Mouse (Mus musculus): ENCODE results near the gene Troap. TPM values are rescaled to one million over a fixed set of nuclear protein-coding genes. Genes with fewer than 3 reads are reported as not detected.

Gene Troap
- total RNA-seq (2021): under 1 TPM; 0.38 to 0.40 TPM

- no peak for DNase-seq
Measured at GRCm38 (mm10) chr15:99074019-99074599, at the start of gene Troap. TSS of gene Troap (plus strand) at chr15:99074575.

- DNase-seq: peak; percentile 59 to 65
Measured at GRCm38 (mm10) chr15:99024668-99025314, 49.6 kb upstream of the Troap start.

GRCm38 (mm10) chr15:99025414-99025813 lies 49.0 kb upstream of the Troap start:
- no peak for DNase-seq

GRCm38 (mm10) chr15:99026259-99026658 lies 48.1 kb upstream of the Troap start:
- no peak for DNase-seq

- DNase-seq: no peak
Measured at GRCm38 (mm10) chr15:99027116-99027515, 47.3 kb upstream of the Troap start.

GRCm38 (mm10) chr15:99028874-99029458 lies 45.4 kb upstream of the Troap start:
- DNase-seq: no peak

- no peak for DNase-seq
Measured at GRCm38 (mm10) chr15:99029619-99030584, 44.5 kb upstream of the Troap start, which contains the start of gene Tuba1c. TSS of gene Tuba1c (plus strand) at chr15:99029891.

GRCm38 (mm10) chr15:99030585-99031387 lies 43.6 kb upstream of the Troap start:
- no peak for DNase-seq

- DNase-seq: no peak
Measured at GRCm38 (mm10) chr15:99031388-99031675, 43.0 kb upstream of the Troap start.

GRCm38 (mm10) chr15:99032041-99032725 lies 42.2 kb upstream of the Troap start:
- DNase-seq: no peak

- no peak for DNase-seq
Measured at GRCm38 (mm10) chr15:99032726-99033250, 41.6 kb upstream of the Troap start.

GRCm38 (mm10) chr15:99033498-99034270 lies 40.7 kb upstream of the Troap start:
- DNase-seq: no peak

- DNase-seq: no peak
Measured at GRCm38 (mm10) chr15:99035431-99035830, 38.9 kb upstream of the Troap start.

- no peak for DNase-seq
Measured at GRCm38 (mm10) chr15:99036249-99036905, 38.0 kb upstream of the Troap start.

- DNase-seq: no peak
Measured at GRCm38 (mm10) chr15:99038025-99038424, 36.4 kb upstream of the Troap start.

GRCm38 (mm10) chr15:99038797-99039196 lies 35.6 kb upstream of the Troap start:
- no peak for DNase-seq

GRCm38 (mm10) chr15:99039306-99039705 lies 35.1 kb upstream of the Troap start:
- no peak for DNase-seq

- DNase-seq: no peak
Measured at GRCm38 (mm10) chr15:99039996-99040919, 34.1 kb upstream of the Troap start.

Measured in layer of hippocampus, postnatal 36 days (tissue).